Mouse (Mus musculus) stomach, postnatal 0 days (tissue): Measurements from ENCODE around the gene Mad1l1.

Source experiments
- CTCF ChIP-seq: IDR thresholded peaks from 2 replicates; pipeline ENCODE4 v1.5.1; 2016; ENCODE audit warnings: antibody characterized with exemption, low read depth, mild to moderate bottlenecking, moderate library complexity
- EP300 ChIP-seq: optimal IDR thresholded peaks from 2 replicates; pipeline ENCODE3; 2016; ENCODE audit warnings: antibody characterized with exemption

DNA sequence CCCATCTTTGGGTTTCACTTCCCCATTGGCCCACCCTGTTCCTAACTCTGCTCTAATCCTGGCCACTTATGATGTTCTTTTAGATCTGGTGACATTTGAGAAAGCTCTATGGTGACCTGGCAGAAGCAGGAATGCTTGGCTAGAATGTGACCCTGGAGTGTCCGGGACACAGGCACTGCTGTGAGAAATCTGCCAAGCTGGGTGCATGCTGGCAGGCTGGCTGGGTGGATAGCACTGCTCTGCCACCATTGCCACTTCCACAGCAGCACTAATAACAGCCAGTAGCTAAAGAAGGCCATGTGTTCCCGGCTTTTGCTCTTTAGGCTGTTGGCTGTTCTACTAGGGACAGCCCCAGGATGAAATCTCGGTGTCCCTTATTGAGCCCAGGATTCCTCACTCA, 265.1 kb downstream of the Mad1l1 start:
- no peak for TF ChIP-seq CTCF
- TF ChIP-seq EP300 = no peak
